Mouse (Mus musculus) adrenal gland, adult 2 months (tissue): ENCODE measurements around the gene Sugp2. TPM values are rescaled to one million over a fixed set of nuclear protein-coding genes. Genes with fewer than 3 reads are reported as not detected.
A peak's percentile ranks its signal among the peaks of the same experiment; 100 is the strongest.

Experiments used
- DNase-seq: peaks from one replicate; pipeline ENCODE4 v3.0.0; 2021
- polyA plus RNA-seq: library from polyadenylated mRNA; depleted of rRNA; stranded (reverse); fragments of >200 nt; gene quantifications from 2 replicates; pipeline ENCODE4 v1.2.3, GENCODE M21; 2012
- total RNA-seq, 2 experiments: library from RNA; stranded (reverse); gene quantifications; 2 replicates each; pipeline ENCODE4 v1.2.3; 2021

Sugp2 gene
- total and polyA plus RNA-seq, 3 experiments: 31.8 to 36.2 (median 31.9) TPM

GRCm38 (mm10) chr8:70281001-70281400 is 47.0 kb downstream of the Sugp2 start:
- DNase-seq: no peak

GRCm38 (mm10) chr8:70282603-70283135 is 48.6 kb downstream of the Sugp2 start, which contains the start of gene Homer3:
Homer3 (plus strand) TSS chr8:70282827.
- peak; percentile 92 for DNase-seq

GRCm38 (mm10) chr8:70283136-70284077 is 49.4 kb downstream of the Sugp2 start:
- no peak for DNase-seq

- DNase-seq: no peak
Measured at GRCm38 (mm10) chr8:70284421-70284820, 50.4 kb downstream of the Sugp2 start.

GRCm38 (mm10) chr8:70285304-70285703 is 51.3 kb downstream of the Sugp2 start:
- DNase-seq: no peak

DNA sequence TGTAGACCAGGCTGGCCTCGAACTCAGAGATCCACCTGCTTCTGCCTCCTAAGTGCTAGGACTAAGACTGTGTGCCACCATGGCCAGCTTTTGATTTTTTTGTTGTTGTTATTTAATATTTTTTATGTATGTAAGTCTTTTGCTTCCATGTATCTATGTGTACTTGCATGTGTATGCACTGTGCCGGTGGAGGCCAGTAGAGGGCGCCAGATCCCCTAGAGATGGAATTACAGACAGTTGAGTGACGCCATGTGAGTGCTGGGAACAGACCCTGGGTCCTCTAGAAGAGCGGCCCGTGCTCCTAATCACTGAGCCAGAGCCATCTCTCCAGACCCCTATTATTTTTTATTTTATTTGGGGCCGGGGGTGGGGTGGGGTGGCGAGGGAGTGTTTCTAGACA is 52.7 kb downstream of the Sugp2 start:
- no peak for DNase-seq

DNA sequence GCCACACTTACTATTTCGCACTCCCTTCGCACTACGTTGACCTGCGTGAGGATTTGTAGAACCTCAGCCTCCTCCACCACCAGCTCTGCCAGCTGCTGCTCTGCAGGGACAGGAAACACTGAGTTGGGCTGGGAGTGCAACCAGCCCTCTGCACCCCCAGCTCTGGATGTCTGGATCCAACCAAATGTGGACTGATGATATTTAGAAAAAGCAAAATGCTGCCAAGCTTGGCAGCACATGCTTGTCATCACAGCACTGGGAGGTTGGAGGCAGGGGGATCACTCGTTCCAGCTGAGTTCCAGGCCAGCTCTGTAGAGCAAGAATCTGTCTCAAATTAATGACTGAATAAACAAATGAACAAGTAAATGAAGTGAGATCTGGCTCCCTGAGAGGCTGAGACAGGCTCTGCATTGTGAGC is 60.0 kb downstream of the Sugp2 start:
- DNase-seq: no peak

DNA sequence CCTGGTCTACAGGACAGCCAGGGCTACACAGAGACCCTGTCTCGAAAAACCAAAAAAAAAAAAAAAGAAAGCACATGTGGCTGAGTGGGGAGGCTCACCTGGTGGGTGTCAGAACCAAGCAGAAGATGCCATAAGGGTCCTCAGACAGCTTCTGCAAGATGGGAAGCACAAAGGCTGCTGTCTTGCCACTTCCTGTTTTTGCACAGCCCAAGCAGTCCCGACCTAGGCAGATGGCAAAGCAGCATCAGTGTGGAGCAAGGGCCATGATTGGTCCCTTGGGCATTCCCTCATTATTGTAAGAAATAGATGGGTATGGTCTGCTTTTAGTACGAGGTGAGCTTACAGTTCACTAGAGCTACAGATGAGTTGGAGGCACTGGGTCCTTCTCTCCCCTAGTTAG is 66.9 kb downstream of the Sugp2 start:
- DNase-seq: no peak

- peak; percentile 95 for DNase-seq
Measured at GRCm38 (mm10) chr8:70302358-70302890, 68.4 kb downstream of the Sugp2 start, which contains the start of the genes Ddx49 and Cope. Ddx49 (minus strand) TSS chr8:70302489. Cope (plus strand) TSS chr8:70302518.

DNA sequence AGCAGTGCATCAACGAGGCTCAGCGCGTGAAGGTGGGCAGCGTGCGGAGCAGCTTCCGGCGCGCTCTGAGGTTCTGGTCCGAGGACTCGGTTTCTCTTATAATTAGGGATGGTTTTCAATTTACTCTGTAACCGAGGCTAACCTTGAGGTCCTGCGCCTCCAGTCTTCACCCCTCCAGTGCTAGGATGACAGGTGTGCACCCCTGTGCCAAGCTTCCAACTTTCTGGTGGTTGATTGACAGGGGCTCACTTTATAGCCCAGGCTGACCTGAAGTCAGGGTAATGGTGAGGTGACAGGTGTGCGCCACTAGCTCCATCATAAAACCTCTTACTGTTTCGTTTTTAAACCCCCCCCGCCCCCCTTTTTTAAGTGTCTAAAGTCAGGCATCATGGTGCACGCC is 68.9 kb downstream of the Sugp2 start:
- DNase-seq: no peak

- DNase-seq: no peak
Measured at GRCm38 (mm10) chr8:70309311-70309710, 75.3 kb downstream of the Sugp2 start.

- DNase-seq: peak; percentile 43
Measured at GRCm38 (mm10) chr8:70313399-70313798, 79.4 kb downstream of the Sugp2 start.

GRCm38 (mm10) chr8:70315624-70316510 is 81.8 kb downstream of the Sugp2 start, which contains the start of gene Cers1:
Cers1 (plus strand) TSS chr8:70315775.
- peak; percentile 81 for DNase-seq

GRCm38 (mm10) chr8:70316511-70317504 is 82.8 kb downstream of the Sugp2 start:
- DNase-seq: peak; percentile 57

DNA sequence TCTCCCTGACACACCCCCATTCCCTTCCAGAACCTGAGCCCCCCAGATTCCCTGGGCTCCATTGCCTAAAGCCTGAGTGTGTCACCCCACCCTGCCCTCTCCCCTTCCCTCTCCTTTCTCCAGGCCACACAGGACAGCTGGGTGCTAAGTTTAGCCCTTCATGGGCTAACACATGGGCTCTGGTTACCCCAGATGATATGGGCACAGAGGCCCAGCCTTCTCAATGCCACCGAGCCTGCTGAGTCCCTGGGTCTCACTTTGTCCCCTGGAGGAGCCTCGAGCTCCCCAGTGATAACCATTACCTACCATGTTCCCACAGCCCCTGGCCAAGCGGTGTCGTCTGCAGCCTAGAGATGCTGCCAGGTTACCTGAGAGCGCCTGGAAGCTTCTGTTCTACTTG is 83.8 kb downstream of the Sugp2 start:
- DNase-seq: no peak

GRCm38 (mm10) chr8:70323716-70324115 is 89.7 kb downstream of the Sugp2 start:
- DNase-seq: no peak

DNA sequence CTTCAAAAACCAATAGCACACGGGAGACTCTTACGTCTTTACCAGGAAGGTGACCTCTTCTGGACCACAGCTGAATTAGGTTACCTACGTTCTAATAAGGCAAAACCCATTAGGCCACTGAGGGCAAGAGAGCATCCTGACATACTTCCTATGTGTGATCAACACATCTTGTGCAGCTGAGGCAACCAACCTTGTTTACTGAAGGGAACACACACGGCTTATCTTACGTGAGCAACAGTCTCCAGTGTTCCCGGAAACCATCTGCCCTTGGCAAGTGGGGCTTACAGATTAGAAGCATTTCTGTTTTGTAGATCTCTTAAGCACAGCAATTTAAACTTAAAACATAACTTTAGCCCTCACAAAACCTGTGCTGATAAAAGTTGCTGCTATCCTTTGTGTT is 93.5 kb downstream of the Sugp2 start:
- DNase-seq: no peak

GRCm38 (mm10) chr8:70329124-70329834 is 95.3 kb downstream of the Sugp2 start, which contains the start of gene Gdf1:
Gdf1 (plus strand) TSS chr8:70329817.
- DNase-seq: no peak
